In the genomic region with DNA sequence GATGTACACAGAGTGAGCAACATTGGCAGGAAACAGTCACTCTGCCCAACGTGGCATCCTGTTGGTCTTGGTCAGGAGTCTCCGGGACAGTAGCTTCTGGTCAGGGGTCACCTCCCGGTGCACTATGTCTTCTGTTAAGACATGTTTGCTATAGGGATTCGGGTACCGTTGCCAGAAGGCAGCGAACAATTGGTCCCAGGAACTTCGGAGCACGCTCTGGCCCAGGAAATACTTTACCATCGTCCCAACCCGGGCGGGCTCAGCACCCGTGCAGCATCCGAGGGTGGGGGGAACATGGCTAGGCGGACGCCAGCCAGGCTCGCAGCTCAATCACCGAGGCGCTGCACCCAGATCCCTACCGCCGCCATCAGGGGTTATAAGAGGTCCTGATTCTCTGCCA, we compare ENCODE assay signal across 30 mouse cellular contexts.
"Had no signal": no experiment of that assay in that cellular context is flagged by ENCODE, and none has a peak within 500 bp of the region (broad histone marks: within the 10 kb centered on the region; RNA-seq: fewer than 3 reads in every experiment).

No protein-coding gene starts in this region.

- H3K4me1 ChIP-seq: limb, embryonic 15.5 days; liver, embryonic 12.5 days; liver, embryonic 13.5 days; liver, embryonic 15.5 days; lung, embryonic 15.5 days; megakaryocyte, embryonic 14.5 days had no signal

- H3K27me3 ChIP-seq: limb, embryonic 12.5 days; limb, embryonic 13.5 days; limb, embryonic 15.5 days; liver, embryonic 12.5 days; liver, embryonic 13.5 days; liver, embryonic 15.5 days; lung, embryonic 15.5 days; megakaryocyte, embryonic 14.5 days; midbrain, embryonic 12.5 days; midbrain, embryonic 13.5 days; midbrain, embryonic 15.5 days had no signal

- H3K4me2 ChIP-seq: limb, embryonic 12.5 days; limb, embryonic 13.5 days; limb, embryonic 15.5 days; liver, embryonic 11.5 days; liver, embryonic 12.5 days; liver, embryonic 13.5 days; liver, embryonic 15.5 days; lung, embryonic 14.5 days; lung, embryonic 15.5 days; midbrain, embryonic 12.5 days; midbrain, embryonic 13.5 days; midbrain, embryonic 15.5 days had no signal

- H3K27ac ChIP-seq: left cerebral cortex, adult 2 months; limb, embryonic 10.5 days; limb, embryonic 12.5 days; limb, embryonic 13.5 days; limb, embryonic 15.5 days; liver, embryonic 12.5 days; liver, embryonic 13.5 days; liver, embryonic 14.5 days; liver, embryonic 15.5 days; lung, embryonic 15.5 days; macrophage; midbrain, embryonic 10.5 days; midbrain, embryonic 12.5 days; midbrain, embryonic 13.5 days; midbrain, embryonic 15.5 days had no signal

- H3K9ac ChIP-seq: limb, embryonic 12.5 days; limb, embryonic 13.5 days; limb, embryonic 15.5 days; liver, embryonic 12.5 days; liver, embryonic 13.5 days; liver, embryonic 14.5 days; liver, embryonic 15.5 days; liver, postnatal 0 days; lung, embryonic 14.5 days; lung, embryonic 15.5 days; midbrain, embryonic 12.5 days; midbrain, embryonic 13.5 days; midbrain, embryonic 15.5 days had no signal

- H3K4me3 ChIP-seq: left cerebral cortex, adult 2 months; limb, embryonic 10.5 days; limb, embryonic 12.5 days; limb, embryonic 13.5 days; limb, embryonic 15.5 days; liver, embryonic 12.5 days; liver, embryonic 13.5 days; liver, embryonic 15.5 days; lung, embryonic 15.5 days; megakaryocyte, embryonic 14.5 days; midbrain, embryonic 10.5 days; midbrain, embryonic 12.5 days; midbrain, embryonic 13.5 days; midbrain, embryonic 15.5 days; myocyte had no signal

- H3K9me3 ChIP-seq: limb, embryonic 10.5 days; limb, embryonic 15.5 days; liver, embryonic 12.5 days; liver, embryonic 13.5 days; liver, embryonic 15.5 days; lung, embryonic 15.5 days; midbrain, embryonic 12.5 days; midbrain, embryonic 13.5 days; midbrain, embryonic 15.5 days had no signal

- DNase-seq: left cerebral cortex, postnatal 4 days; liver; liver, embryonic 13.5 days; liver, postnatal 0 days; lung, adult 18-20 months; lung, adult 2 months; lung, embryonic 14.5 days; lung, postnatal 10 days; lung, postnatal 14 days; lung, postnatal 36 days; lung, postnatal 4 days; midbrain, embryonic 14.5 days had no signal

- H3K36me3 ChIP-seq: limb, embryonic 10.5 days; limb, embryonic 12.5 days; limb, embryonic 13.5 days; limb, embryonic 15.5 days; liver, embryonic 12.5 days; liver, embryonic 13.5 days; liver, embryonic 15.5 days; lung, embryonic 15.5 days; midbrain, embryonic 10.5 days; midbrain, embryonic 12.5 days; midbrain, embryonic 13.5 days; midbrain, embryonic 15.5 days had no signal

- ATAC-seq: liver, embryonic 12.5 days; liver, postnatal 0 days; lung, postnatal 0 days; midbrain, embryonic 13.5 days; midbrain, embryonic 15.5 days had no signal
